Mouse (Mus musculus) cortical plate, adult 2 months (tissue): Measurements from ENCODE around the gene Caap1.

ENCODE experiments used
- CTCF ChIP-seq: fragments of 200-500 bp; IDR thresholded peaks from 2 replicates; pipeline ENCODE4 v1.5.1; 2011; ENCODE audit warnings: mild to moderate bottlenecking, control low read depth, low read length; ENCODE audit not compliant: insufficient read depth; ENCODE audit errors: extremely low read depth
- POLR2A ChIP-seq: fragments of 200-500 bp; IDR thresholded peaks from 2 replicates; pipeline ENCODE4 v1.6.1; 2011; ENCODE audit warnings: mild to moderate bottlenecking, low read length, control low read depth; ENCODE audit not compliant: insufficient read depth; ENCODE audit errors: extremely low read depth

- TF ChIP-seq POLR2A (no peak), CTCF (no peak)
Measured at GRCm38 (mm10) chr4:94591765-94592381, 35.3 kb upstream of the Caap1 start.
